Mouse (Mus musculus): ENCODE results near the gene Gm4707. TPM values are rescaled to one million over a fixed set of nuclear protein-coding genes. Genes with fewer than 3 reads are reported as not detected.
"Not testable (repeated sequence)": the region's sequence is repeated elsewhere in the genome, so short reads cannot be mapped to it uniquely, and the experiment has no call there.

Gene Gm4707
- total RNA-seq, 2 experiments from 2014 or later, result 2.2 to 10.1 TPM

DNA sequence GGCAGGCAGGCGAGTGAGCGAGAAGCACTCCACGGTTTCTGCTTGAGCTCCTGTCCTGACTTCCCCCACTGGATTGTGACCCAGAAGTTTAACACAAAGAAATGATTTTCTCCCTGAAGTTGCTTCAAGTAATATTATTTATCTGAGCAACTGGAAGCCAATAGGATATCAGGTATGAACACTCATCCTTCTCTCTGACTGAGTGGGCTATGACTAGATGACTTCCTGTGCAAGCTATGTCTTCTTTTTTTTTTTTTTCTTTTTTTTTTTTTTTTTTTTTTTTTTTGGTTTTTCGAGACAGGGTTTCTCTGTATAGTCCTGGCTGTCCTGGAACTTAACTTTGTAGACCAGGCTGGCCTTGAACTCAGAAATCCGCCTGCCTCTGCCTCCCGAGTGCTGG, 2.4 kb downstream of the Gm4707 start:
- not testable (repeated sequence) for ATAC-seq (replicated peaks; ENCODE audit: low FRiP score, low TSS enrichment, poor library complexity, severe bottlenecking)

DNA sequence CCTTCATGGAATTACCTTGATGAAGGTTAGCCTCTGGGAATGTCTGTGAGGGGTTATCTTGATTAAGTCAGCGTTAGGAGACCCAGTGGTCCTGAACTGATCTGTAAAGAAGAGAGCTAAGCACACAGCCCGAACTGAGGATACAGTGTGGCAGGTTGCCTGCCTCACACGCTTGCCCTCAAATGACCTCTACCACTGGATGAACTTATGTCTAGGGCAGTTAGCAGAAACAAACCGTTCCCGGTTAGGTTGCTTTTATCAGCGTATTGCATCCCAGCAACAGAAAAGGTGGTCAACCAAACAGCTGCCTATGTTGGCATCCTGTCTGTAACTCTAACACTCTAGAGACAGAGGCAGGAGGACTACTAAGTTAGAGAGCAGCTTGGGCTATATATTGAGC, 14.5 kb downstream of the Gm4707 start:
- peak; percentile 82 for ATAC-seq (replicated peaks; ENCODE audit: low FRiP score, low TSS enrichment, poor library complexity, severe bottlenecking)

DNA sequence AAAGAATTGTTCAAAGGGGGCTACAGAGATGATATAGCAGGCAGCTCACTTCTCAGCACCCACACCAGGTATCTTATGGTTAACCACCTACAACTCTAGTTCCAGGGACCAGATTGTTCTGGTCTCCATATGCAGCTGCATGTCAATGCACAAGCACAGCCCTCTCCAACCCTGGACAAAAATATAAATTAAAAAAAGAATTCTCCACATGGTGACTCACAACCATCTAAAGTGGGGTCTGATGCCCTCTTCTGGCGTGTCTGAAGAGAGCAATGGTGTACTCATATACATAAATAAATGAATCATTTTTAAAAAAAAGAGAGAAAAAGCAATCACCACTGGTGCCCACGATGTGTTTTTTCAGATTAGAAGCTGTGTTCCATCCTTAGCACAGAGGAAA, 15.0 kb downstream of the Gm4707 start:
- ATAC-seq (replicated peaks; ENCODE audit: low FRiP score, low TSS enrichment, poor library complexity, severe bottlenecking), result no peak

DNA sequence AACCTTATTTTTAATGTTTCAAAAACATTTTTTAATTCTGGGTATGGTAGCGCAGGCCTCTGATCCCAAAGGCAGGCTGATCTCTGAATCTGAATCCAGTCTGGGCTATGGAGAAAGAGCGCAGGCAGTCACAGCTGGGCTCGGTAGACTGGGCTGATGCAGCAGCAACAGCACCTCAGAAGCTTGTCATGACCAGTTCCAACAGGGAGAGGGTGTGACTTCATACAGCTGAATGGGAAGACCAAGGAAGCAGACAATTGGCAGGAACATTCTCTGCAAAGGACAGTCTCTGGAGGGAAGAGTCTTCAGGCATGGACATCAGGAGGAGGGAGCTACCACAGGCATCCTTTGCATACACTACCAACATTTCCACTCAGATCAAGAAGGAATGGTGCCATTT, 15.6 kb downstream of the Gm4707 start:
- 0 out of 2 replicates have a peak, but pooled peaks have one; percentile 20 for ATAC-seq (replicated peaks; ENCODE audit: low FRiP score, low TSS enrichment, poor library complexity, severe bottlenecking)

DNA sequence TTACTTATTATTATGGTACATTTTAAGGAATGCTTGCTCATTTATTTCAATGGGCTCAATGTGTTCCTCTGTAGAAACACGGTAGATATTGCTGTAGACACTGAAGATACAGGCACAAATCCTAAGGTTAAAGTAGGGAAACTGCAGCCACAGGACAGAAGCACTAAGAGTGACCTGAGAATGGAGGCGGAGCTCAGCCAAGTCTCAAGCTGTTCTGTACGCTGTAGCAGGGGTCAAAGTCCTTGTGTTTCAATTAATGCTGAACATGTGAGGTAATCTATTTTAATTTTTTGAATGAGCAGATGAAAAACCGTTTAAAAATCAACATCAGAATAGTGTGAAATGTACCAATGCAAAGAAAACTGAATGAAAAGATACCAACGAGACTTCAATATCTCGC, 16.4 kb downstream of the Gm4707 start:
- no peak for ATAC-seq (replicated peaks; ENCODE audit: low FRiP score, low TSS enrichment, poor library complexity, severe bottlenecking)

DNA sequence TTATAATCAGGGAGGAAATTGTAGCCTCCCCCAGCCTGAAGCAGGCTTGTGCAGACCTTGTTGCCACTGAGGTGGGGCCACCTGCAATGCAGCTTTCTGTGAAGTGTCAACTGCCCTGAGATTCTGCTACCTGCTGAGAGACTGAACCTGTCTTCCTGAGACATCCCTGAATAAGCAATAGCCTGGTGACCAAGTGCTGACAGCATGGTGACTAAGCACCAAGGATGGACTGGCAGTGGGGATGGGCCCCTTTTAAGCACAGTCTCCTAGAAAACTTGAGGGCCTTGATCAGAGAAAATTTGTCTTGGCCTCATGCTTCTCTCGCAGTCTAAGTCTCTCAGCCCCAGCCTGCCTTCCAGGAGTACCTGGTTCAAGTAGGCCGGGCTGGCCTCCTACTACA, 37.2 kb downstream of the Gm4707 start:
- not testable (repeated sequence) for ATAC-seq (replicated peaks; ENCODE audit: low FRiP score, low TSS enrichment, poor library complexity, severe bottlenecking)

DNA sequence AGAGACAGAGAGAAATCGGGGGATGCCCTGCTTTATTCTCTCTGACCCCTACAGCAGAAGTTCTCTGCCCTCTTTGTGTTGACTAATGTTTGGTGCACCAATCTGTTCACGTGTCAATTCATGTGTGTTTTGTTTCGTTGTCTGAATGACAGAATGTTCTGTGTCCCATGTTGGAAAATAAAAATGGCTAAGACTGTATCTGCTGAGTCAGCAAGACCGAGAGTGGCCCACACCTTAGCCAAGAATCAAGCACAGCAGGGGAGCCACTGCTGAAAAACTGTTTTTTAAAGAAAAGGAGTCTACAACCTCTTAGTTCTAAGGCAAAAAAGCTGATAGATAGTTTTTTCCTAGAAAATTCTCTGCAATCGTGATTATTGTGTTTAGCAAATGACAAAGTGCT, 40.3 kb downstream of the Gm4707 start:
- not testable (repeated sequence) for ATAC-seq (replicated peaks; ENCODE audit: low FRiP score, low TSS enrichment, poor library complexity, severe bottlenecking)

DNA sequence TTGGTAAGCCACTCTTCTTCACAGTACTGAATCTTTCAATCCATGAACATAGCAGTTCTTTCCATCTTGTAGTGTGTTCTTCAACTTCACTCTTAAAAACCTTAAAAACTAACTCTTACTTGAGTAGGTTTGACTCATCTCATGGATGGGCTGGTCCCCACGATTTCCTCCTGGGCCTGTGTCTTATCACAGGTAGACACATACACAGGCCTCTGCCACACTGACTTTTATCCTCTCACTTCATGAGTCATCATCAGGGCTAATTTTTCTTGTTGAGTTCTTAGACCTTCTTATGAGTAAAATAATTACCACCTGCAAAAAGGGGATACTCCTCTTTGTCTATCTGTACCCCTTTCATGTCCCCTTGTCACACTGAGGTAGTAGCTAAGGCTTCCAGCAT, 42.7 kb downstream of the Gm4707 start:
- ATAC-seq (replicated peaks; ENCODE audit: low FRiP score, low TSS enrichment, poor library complexity, severe bottlenecking), result no peak

Other genes with a start within 250 kb of the Gm4707 start
- 52.0 and 57.5 TPM in 2 replicates for gene Emilin2, start 147.9 kb downstream of the Gm4707 start, total RNA-seq (2014; fragmentation: Nextera tagmentation)
- 55.2 and 63.8 TPM in 2 replicates for gene Emilin2, start 147.9 kb downstream of the Gm4707 start, total RNA-seq (2017)
- gene Smchd1, start 15.4 kb upstream of the Gm4707 start, total RNA-seq (2014; fragmentation: Nextera tagmentation), result 184 and 210 TPM in 2 replicates
- gene Smchd1, start 15.4 kb upstream of the Gm4707 start, total RNA-seq (2017), result 214 and 233 TPM in 2 replicates
- gene Ndc80, start 66.9 kb upstream of the Gm4707 start, total RNA-seq (2014; fragmentation: Nextera tagmentation), result 25.1 and 35.8 TPM in 2 replicates
- gene Ndc80, start 66.9 kb upstream of the Gm4707 start, total RNA-seq (2017), result 73.5 and 83.5 TPM in 2 replicates
- gene Spdya, start 92.1 kb upstream of the Gm4707 start, total RNA-seq (2014; fragmentation: Nextera tagmentation), result not detected in 2 replicates
- not detected in 2 replicates for gene Spdya, start 92.1 kb upstream of the Gm4707 start, total RNA-seq (2017)
- gene Wdr43, start 156.0 kb upstream of the Gm4707 start, total RNA-seq (2014; fragmentation: Nextera tagmentation), result 147 and 179 TPM in 2 replicates
- gene Wdr43, start 156.0 kb upstream of the Gm4707 start, total RNA-seq (2017), result 483 and 518 TPM in 2 replicates
- not detected in 2 replicates for gene Togaram2, start 213.3 kb upstream of the Gm4707 start, total RNA-seq (2014; fragmentation: Nextera tagmentation)
- gene Togaram2, start 213.3 kb upstream of the Gm4707 start, total RNA-seq (2017), result 0.14 TPM in 1 of 2 replicates, not detected in the other